ENCODE assay signal across 25 mouse cellular contexts in genomic region chr5:113539858-113540257, GRCm38 (mm10). TPM values are rescaled to one million over a fixed set of nuclear protein-coding genes. Genes with fewer than 3 reads are reported as not detected.
A peak's percentile ranks its signal among the peaks of the same experiment; 100 is the strongest.
DNase-seq lines count a peak whose midpoint lies in the region; ATAC-seq and TF ChIP-seq lines count a peak whose summit lies in the region.
"Had no signal": no experiment of that assay in that cellular context is flagged by ENCODE, and none has a peak within 500 bp of the region (broad histone marks: within the 10 kb centered on the region; RNA-seq: fewer than 3 reads in every experiment).

No protein-coding gene starts in this region.

- no peaks in the 10 kb centered on the region for H3K36me3 ChIP-seq in spleen, adult 2 months (ENCODE audit: control insufficient read depth, insufficient read depth, low read length)
- no peaks in the 10 kb centered on the region for H3K36me3 ChIP-seq in neural tube, embryonic 15.5 days
- H3K36me3 ChIP-seq: heart, embryonic 13.5 days; midbrain, embryonic 15.5 days had no signal

- peak; percentile 27 to 30 for DNase-seq in left cerebral cortex, adult 2 months (ENCODE audit: extremely low spot score in 1 of 2, low spot score in 2 of 2)
- no peak for DNase-seq in left cerebral cortex, adult 18-20 months (ENCODE audit: low spot score in 2 of 2)
- DNase-seq in spleen, adult 2 months (ENCODE audit: low read depth in 1 of 2, low spot score in 2 of 2) = no peak
- DNase-seq in spleen, postnatal 10 days (ENCODE audit: low spot score in 2 of 2) = no peak
- no peak for DNase-seq in liver
- DNase-seq: adrenal gland, adult 2 months; adrenal gland, postnatal 36 days; cerebellum, adult 8-10 months; cerebellum, postnatal 36 days; heart, postnatal 10 days; kidney, adult 11 months; kidney, postnatal 14 days; layer of hippocampus, adult 9-11 months; left cerebral cortex, postnatal 4 days; lung, adult 2 months; lung, postnatal 10 days; thymus, postnatal 25 days had no signal

- intact Hi-C loops in left cerebral cortex, adult 2 months (cut with DNase I) = loop anchor here (10.0 kb wide), 2 partner anchors 45 to 165 kb away; partner anchors contain the start of gene Wscd2

- H3K27ac ChIP-seq in left cerebral cortex, adult 2 months = no peak overlapping the region
- peak overlapping the region; percentile 76 for H3K27ac ChIP-seq in spleen, adult 2 months (ENCODE audit: insufficient read depth, low read length)
- H3K27ac ChIP-seq in neural tube, embryonic 15.5 days (replicated peaks) = no peak overlapping the region
- H3K27ac ChIP-seq: forebrain, embryonic 13.5 days; heart, embryonic 13.5 days; hindbrain, embryonic 14.5 days; liver, embryonic 14.5 days; midbrain, embryonic 15.5 days had no signal

- no peak for TF ChIP-seq CTCF in left cerebral cortex, adult 2 months (IDR thresholded peaks at IDR 0.05)
- no peak for TF ChIP-seq CTCF in spleen, adult 2 months (IDR thresholded peaks at IDR 0.05; ENCODE audit: extremely low read depth, insufficient read depth, insufficient read length, insufficient replicate concordance)

- ATAC-seq in inflammation-experienced regulatory T-cells, adult 6 months = peak; percentile 23
- no peak for ATAC-seq in neural tube, embryonic 15.5 days (ENCODE audit: low FRiP score)
- ATAC-seq: forebrain, embryonic 13.5 days; midbrain, embryonic 15.5 days had no signal

- no peak overlapping the region for H3K9ac ChIP-seq in neural tube, embryonic 15.5 days (replicated peaks)
- H3K9ac ChIP-seq: forebrain, embryonic 13.5 days; heart, embryonic 13.5 days; hindbrain, embryonic 14.5 days; liver, embryonic 14.5 days; midbrain, embryonic 15.5 days had no signal

- H3K9me3 ChIP-seq in neural tube, embryonic 15.5 days (replicated peaks) = no peaks in the 10 kb centered on the region
- H3K9me3 ChIP-seq: forebrain, embryonic 13.5 days; heart, embryonic 13.5 days; midbrain, embryonic 15.5 days had no signal

- H3K4me1 ChIP-seq in spleen, adult 2 months (ENCODE audit: control insufficient read depth, insufficient read depth, insufficient read length) = peaks cover 12% of the 10 kb centered on the region
- H3K4me1 ChIP-seq in neural tube, embryonic 15.5 days = peaks cover 46% of the 10 kb centered on the region

- no peak overlapping the region for H3K4me3 ChIP-seq in left cerebral cortex, adult 2 months
- H3K4me3 ChIP-seq in spleen, adult 2 months (ENCODE audit: extremely low read depth, insufficient read depth, insufficient read length) = peak overlapping the region; percentile 19; the same call in 1 of the 2 replicates
- no peak overlapping the region for H3K4me3 ChIP-seq in neural tube, embryonic 15.5 days (replicated peaks)
- H3K4me3 ChIP-seq: forebrain, embryonic 13.5 days; heart, embryonic 13.5 days; midbrain, embryonic 15.5 days had no signal

- WGBS in spleen, adult 2 months = 75% methylated on average over 7 of the region's 7 CpGs
- 89% methylated on average over 7 of the region's 7 CpGs for WGBS in neural tube, embryonic 15.5 days

- H3K27me3 ChIP-seq in spleen, adult 2 months (ENCODE audit: control insufficient read depth, insufficient read depth, low read length) = no peaks in the 10 kb centered on the region
- H3K27me3 ChIP-seq in neural tube, embryonic 15.5 days (replicated peaks) = no peaks in the 10 kb centered on the region
- H3K27me3 ChIP-seq: forebrain, embryonic 13.5 days; midbrain, embryonic 15.5 days had no signal

- no peak for TF ChIP-seq POLR2A in spleen, adult 2 months (IDR thresholded peaks at IDR 0.05; ENCODE audit: low read depth, low read length)

- no peak overlapping the region for H3K4me2 ChIP-seq in neural tube, embryonic 15.5 days
- H3K4me2 ChIP-seq: forebrain, embryonic 13.5 days; heart, embryonic 13.5 days; hindbrain, embryonic 14.5 days; midbrain, embryonic 15.5 days had no signal

RNA-seq across cellular contexts. Expression of gene Wscd2, which starts 49.7 kb away (rescaled TPM):
- total RNA-seq in left cerebral cortex, adult 2 months (2021) = 10 to 100 TPM; 54.5 to 65.7 TPM
- 10 to 100 TPM; 53.0 to 56.5 TPM for total RNA-seq in left cerebral cortex, adult 18-20 months (2021)
- polyA plus RNA-seq in spleen, adult 2 months (2012; rRNA removed) = 1.2 and 1.5 TPM in 2 replicates
- polyA plus RNA-seq in inflammation-experienced regulatory T-cells, adult 6 months (2017; shearing (Covaris generic)) = 1 to 10 TPM; 1.7 to 2.5 (median 1.9) TPM
- polyA plus RNA-seq in neural tube, embryonic 15.5 days (2015; fragmentation: Nextera tagmentation; extraction: Ambion mirVana) = 18.2 and 22.6 TPM in 2 replicates
- total RNA-seq: hematopoietic stem cell, adult 5-6 weeks had no signal

Comparison
In these comparisons a context has a peak if more than half of its experiments do, and no peak if none do; other contexts are left out.
1. DNase-seq: peak in left cerebral cortex, adult 2 months (2 of 2); none in left cerebral cortex, adult 18-20 months (0 of 2), spleen, adult 2 months (0 of 2), spleen, postnatal 10 days (0 of 2) and liver (single experiment).